Mouse (Mus musculus) limb, embryonic 13.5 days (tissue): Measurements from ENCODE around the gene Cacng7. TPM values are rescaled to one million over a fixed set of nuclear protein-coding genes. Genes with fewer than 3 reads are reported as not detected.

Source experiments
- ATAC-seq: fragments of 200-750 bp; cut with Nextera tagmentation; 2 replicates; pipeline ENCODE4 v1.8.0; 2017; ENCODE audit warnings: low read depth, moderate number of reproducible peaks, moderate TSS enrichment; ENCODE audit not compliant: low FRiP score
- H3K27ac ChIP-seq: fragments of 300-500 bp; sonication (generic); 2 replicates; pipeline ENCODE4 v1.5.1; 2015; ENCODE audit warnings: inconsistent platforms, mild to moderate bottlenecking, moderate library complexity
- H3K27me3 ChIP-seq: fragments of 300-500 bp; sonication (generic); 2 replicates; pipeline ENCODE4 v1.6.1; 2015; ENCODE audit warnings: mild to moderate bottlenecking, inconsistent platforms
- H3K36me3 ChIP-seq: fragments of 300-500 bp; sonication (generic); 2 replicates; pipeline ENCODE4 v1.6.1; 2015; ENCODE audit warnings: inconsistent platforms, mild to moderate bottlenecking, moderate library complexity
- H3K4me1 ChIP-seq: fragments of 300-500 bp; sonication (generic); 2 replicates; pipeline ENCODE4 v1.6.1; 2015; ENCODE audit warnings: inconsistent platforms
- H3K4me2 ChIP-seq: fragments of 300-500 bp; sonication (generic); replicated peaks from 2 replicates; pipeline ENCODE4 v1.6.1; 2015; ENCODE audit warnings: inconsistent platforms, mild to moderate bottlenecking, moderate library complexity
- H3K4me3 ChIP-seq: fragments of 300-500 bp; sonication (generic); 2 replicates; pipeline ENCODE4 v1.5.1; 2015; ENCODE audit warnings: moderate library complexity, mild to moderate bottlenecking, inconsistent platforms
- H3K9ac ChIP-seq: fragments of 300-500 bp; sonication (generic); 2 replicates; pipeline ENCODE4 v1.6.1; 2015; ENCODE audit warnings: mild to moderate bottlenecking, inconsistent platforms
- H3K9me3 ChIP-seq: fragments of 300-500 bp; sonication (generic); 2 replicates; pipeline ENCODE4 v1.6.1; 2016; ENCODE audit warnings: inconsistent platforms
- WGBS: fragments of 180-500 bp; shearing (Covaris S2); methylation state at CpG from one replicate; pipeline ENCODE4 v1.1.7; 2015; 5-methylcytosine and 5-hydroxymethylcytosine counted together
- polyA plus RNA-seq: library from polyadenylated mRNA; unstranded; fragments of >200 nt; fragmentation: Nextera tagmentation; extraction: Ambion mirVana; gene quantifications from 2 replicates; pipeline ENCODE4 v1.2.1, GENCODE M21; 2015

Gene Cacng7
- polyA plus RNA-seq, 1 experiment from 2014 or later: 4.1 TPM

- no peak for ATAC-seq
- Histone ChIP-seq H3K9ac (no peak overlapping the region), H3K4me3 (peak overlapping the region; percentile 38), H3K36me3 (peaks cover 9% of the 10 kb centered on the region), H3K27ac (no peak overlapping the region), H3K9me3 (no peaks in the 10 kb centered on the region), H3K27me3 (peaks cover 69% of the 10 kb centered on the region), H3K4me2 (peak overlapping the region; percentile 67), H3K4me1 (peaks cover 29% of the 10 kb centered on the region)
- 2% methylated on average over 10 of the region's 10 CpGs for WGBS
Observed at GRCm38 (mm10) chr7:3304298-3304697, 28.5 kb upstream of the Cacng7 start.

- H3K9ac ChIP-seq: no peak overlapping the region
- no peak for ATAC-seq
- H3K27ac ChIP-seq: no peak overlapping the region
- no peak overlapping the region for H3K4me3 ChIP-seq
- no peak overlapping the region for H3K4me2 ChIP-seq
- 69% methylated on average over 3 of the region's 3 CpGs for WGBS
- H3K9me3 ChIP-seq: no peaks in the 10 kb centered on the region
- H3K4me1 ChIP-seq: peaks cover 29% of the 10 kb centered on the region
- peaks cover 51% of the 10 kb centered on the region for H3K27me3 ChIP-seq
- no peaks in the 10 kb centered on the region for H3K36me3 ChIP-seq
Observed at GRCm38 (mm10) chr7:3306400-3306799, 26.4 kb upstream of the Cacng7 start.

- Histone ChIP-seq H3K9ac (no peak overlapping the region), H3K4me2 (no peak overlapping the region), H3K27ac (no peak overlapping the region), H3K4me3 (no peak overlapping the region), H3K27me3 (peaks cover 30% of the 10 kb centered on the region), H3K9me3 (no peaks in the 10 kb centered on the region), H3K36me3 (no peaks in the 10 kb centered on the region), H3K4me1 (peaks cover 10% of the 10 kb centered on the region)
- no peak for ATAC-seq
- 7% methylated on average over 4 of the region's 4 CpGs for WGBS
Observed at GRCm38 (mm10) chr7:3308646-3309045, 24.1 kb upstream of the Cacng7 start.

GRCm38 (mm10) chr7:3310233-3310632, 22.5 kb upstream of the Cacng7 start:
- WGBS: 95% methylated on average over 7 of the region's 7 CpGs
- Histone ChIP-seq H3K27me3 (peaks cover 14% of the 10 kb centered on the region), H3K9me3 (no peaks in the 10 kb centered on the region), H3K4me1 (no peaks in the 10 kb centered on the region), H3K4me3 (no peak overlapping the region), H3K27ac (no peak overlapping the region), H3K9ac (no peak overlapping the region), H3K4me2 (no peak overlapping the region), H3K36me3 (no peaks in the 10 kb centered on the region)
- ATAC-seq: no peak

GRCm38 (mm10) chr7:3313571-3313970, 19.2 kb upstream of the Cacng7 start:
- no peak for ATAC-seq
- Histone ChIP-seq H3K4me3 (no peak overlapping the region), H3K36me3 (no peaks in the 10 kb centered on the region), H3K27me3 (no peaks in the 10 kb centered on the region), H3K9ac (no peak overlapping the region), H3K9me3 (no peaks in the 10 kb centered on the region), H3K4me2 (no peak overlapping the region), H3K4me1 (no peaks in the 10 kb centered on the region), H3K27ac (no peak overlapping the region)
- WGBS: 77% methylated on average over 8 of the region's 8 CpGs

- 66% methylated on average over 5 of the region's 5 CpGs for whole genome bisulfite sequencing
- no peak overlapping the region for H3K4me3 ChIP-seq
- H3K4me1 ChIP-seq: no peaks in the 10 kb centered on the region
- H3K27me3 ChIP-seq: no peaks in the 10 kb centered on the region
- H3K27ac ChIP-seq: no peak overlapping the region
- no peaks in the 10 kb centered on the region for H3K9me3 ChIP-seq
- no peak overlapping the region for H3K4me2 ChIP-seq
- no peaks in the 10 kb centered on the region for H3K36me3 ChIP-seq
- H3K9ac ChIP-seq: no peak overlapping the region
- ATAC-seq: no peak
Observed at GRCm38 (mm10) chr7:3314121-3314520, 18.6 kb upstream of the Cacng7 start.

GRCm38 (mm10) chr7:3317704-3318103, 15.1 kb upstream of the Cacng7 start:
- Histone ChIP-seq H3K9me3 (no peaks in the 10 kb centered on the region), H3K4me2 (no peak overlapping the region), H3K4me3 (no peak overlapping the region), H3K27me3 (no peaks in the 10 kb centered on the region), H3K27ac (no peak overlapping the region), H3K36me3 (no peaks in the 10 kb centered on the region), H3K9ac (no peak overlapping the region), H3K4me1 (no peaks in the 10 kb centered on the region)
- WGBS: 52% methylated on average over 4 of the region's 4 CpGs
- no peak for ATAC-seq

GRCm38 (mm10) chr7:3320856-3321255, 11.9 kb upstream of the Cacng7 start:
- Histone ChIP-seq H3K4me2 (no peak overlapping the region), H3K36me3 (no peaks in the 10 kb centered on the region), H3K4me1 (no peaks in the 10 kb centered on the region), H3K9me3 (no peaks in the 10 kb centered on the region), H3K4me3 (no peak overlapping the region), H3K27me3 (no peaks in the 10 kb centered on the region), H3K27ac (no peak overlapping the region), H3K9ac (no peak overlapping the region)
- ATAC-seq: no peak
- WGBS: 61% methylated on average over 3 of the region's 3 CpGs

GRCm38 (mm10) chr7:3323826-3324225, 8.9 kb upstream of the Cacng7 start:
- Histone ChIP-seq H3K4me1 (no peaks in the 10 kb centered on the region), H3K36me3 (no peaks in the 10 kb centered on the region), H3K27me3 (no peaks in the 10 kb centered on the region), H3K4me3 (no peak overlapping the region), H3K4me2 (no peak overlapping the region), H3K27ac (no peak overlapping the region), H3K9me3 (no peaks in the 10 kb centered on the region), H3K9ac (no peak overlapping the region)
- no peak for ATAC-seq
- WGBS: 91% methylated on average over 1 of the region's 1 CpGs

- H3K9me3 ChIP-seq: no peaks in the 10 kb centered on the region
- WGBS: 68% methylated on average over 4 of the region's 4 CpGs
- no peak overlapping the region for H3K4me2 ChIP-seq
- H3K27me3 ChIP-seq: peaks cover 12% of the 10 kb centered on the region
- H3K4me3 ChIP-seq: no peak overlapping the region
- peaks cover 11% of the 10 kb centered on the region for H3K4me1 ChIP-seq
- H3K9ac ChIP-seq: no peak overlapping the region
- no peak for ATAC-seq
- H3K36me3 ChIP-seq: no peaks in the 10 kb centered on the region
- no peak overlapping the region for H3K27ac ChIP-seq
Observed at GRCm38 (mm10) chr7:3327961-3328360, 4.8 kb upstream of the Cacng7 start.

- WGBS: 19% methylated on average over 31 of the region's 31 CpGs
- no peaks in the 10 kb centered on the region for H3K36me3 ChIP-seq
Observed at GRCm38 (mm10) chr7:3329776-3330546, 2.8 kb upstream of the Cacng7 start.

GRCm38 (mm10) chr7:3331171-3331570, 1.6 kb upstream of the Cacng7 start:
- H3K27me3 ChIP-seq: peaks cover 12% of the 10 kb centered on the region
- peak overlapping the region; percentile 80 for H3K4me2 ChIP-seq
- peaks cover 21% of the 10 kb centered on the region for H3K4me1 ChIP-seq
- H3K9ac ChIP-seq: peak overlapping the region; percentile 43; the same call in 1 of the 2 replicates
- H3K27ac ChIP-seq: no peak overlapping the region
- WGBS: 52% methylated on average over 6 of the region's 6 CpGs
- H3K36me3 ChIP-seq: 0 out of 2 replicates have a peak, but pooled peaks cover under 1% of the 10 kb centered on the region
- ATAC-seq: peak; percentile 1; the same call in 1 of the 2 replicates
- H3K4me3 ChIP-seq: peak overlapping the region; percentile 68
- H3K9me3 ChIP-seq: no peaks in the 10 kb centered on the region

More at GRCm38 (mm10) chr7:3329776-3330546, 2.8 kb upstream of the Cacng7 start:
- H3K27ac ChIP-seq: no peak overlapping the region
- H3K27me3 ChIP-seq: peaks cover 12% of the 10 kb centered on the region
- H3K4me1 ChIP-seq: peaks cover 21% of the 10 kb centered on the region
- peak overlapping the region; percentile 14; the same call in 1 of the 2 replicates for H3K4me3 ChIP-seq
- ATAC-seq: 0 out of 2 replicates have a peak, but pooled peaks have one; percentile 17
- peak overlapping the region; percentile 46 for H3K4me2 ChIP-seq
- H3K9me3 ChIP-seq: no peaks in the 10 kb centered on the region
- H3K9ac ChIP-seq: peak overlapping the region; percentile 39; the same call in 1 of the 2 replicates
